In genomic region chr16:84735166-84736105, GRCm38 (mm10) we compare ENCODE assay signal across 8 mouse cellular contexts. TPM values are rescaled to one million over a fixed set of nuclear protein-coding genes. Genes with fewer than 3 reads are reported as not detected.
A peak's percentile ranks its signal among the peaks of the same experiment; 100 is the strongest.
DNase-seq lines count a peak whose midpoint lies in the region; ATAC-seq and TF ChIP-seq lines count a peak whose summit lies in the region.

Gene Mrpl39, minus strand, starts transcription at chr16:84735742.

- peak within 1 kb of the TSS; percentile 91 for H3K27ac ChIP-seq in hindbrain, embryonic 10.5 days
- peak within 1 kb of the TSS; percentile 75 for H3K27ac ChIP-seq in lung, postnatal 0 days (ENCODE audit: low read length)

- 0 out of 2 replicates have a peak, but pooled peaks have one; percentile 18 for TF ChIP-seq EP300 in lung, postnatal 0 days (IDR thresholded peaks at IDR 0.05)

- ATAC-seq in lung, postnatal 0 days = peak; percentile 99

- H3K4me3 ChIP-seq in hindbrain, embryonic 10.5 days = peak within 1 kb of the TSS; percentile 83
- peak within 1 kb of the TSS; percentile 78 for H3K4me3 ChIP-seq in lung, postnatal 0 days (ENCODE audit: low read depth, low read length)

- no peaks in the 10 kb centered on the region for H3K9me3 ChIP-seq in hindbrain, embryonic 10.5 days
- no peaks in the 10 kb centered on the region for H3K9me3 ChIP-seq in lung, postnatal 0 days (ENCODE audit: low read length)

- peak; percentile 93 for TF ChIP-seq CTCF in lung, postnatal 0 days (IDR thresholded peaks at IDR 0.05)

- H3K36me3 ChIP-seq in hindbrain, embryonic 10.5 days = peaks cover 26% of the 10 kb centered on the region
- H3K36me3 ChIP-seq in lung, postnatal 0 days (ENCODE audit: insufficient read depth, low read length) = peaks cover 10% of the 10 kb centered on the region; the same call in 1 of the 2 replicates

- peak within 1 kb of the TSS; percentile 80 for H3K4me2 ChIP-seq in lung, postnatal 0 days (replicated peaks; ENCODE audit: low read depth, low read length)

- H3K27me3 ChIP-seq in hindbrain, embryonic 10.5 days (ENCODE audit: insufficient read depth, poor library complexity, severe bottlenecking) = no peaks in the 10 kb centered on the region
- no peaks in the 10 kb centered on the region for H3K27me3 ChIP-seq in lung, postnatal 0 days (replicated peaks; ENCODE audit: insufficient read depth, low read length)

- peak; percentile 80 for DNase-seq in MEL-GATA-1-ER (ENCODE audit: extremely low read depth, low read depth)
- peak; percentile 99 for DNase-seq in cerebellum, adult 8-10 months
- peak; percentile 97 for DNase-seq in forelimb bud, embryonic 11.5 days (ENCODE audit: low read depth, low spot score)
- peak; percentile 98 for DNase-seq in hindbrain, embryonic 10.5 days (ENCODE audit: low spot score)
- DNase-seq in layer of hippocampus, adult 9-11 months = peak; percentile 92
- DNase-seq in lung, postnatal 0 days (ENCODE audit: low spot score) = peak; percentile 95
- DNase-seq in ovary, postnatal 14 days (ENCODE audit: low spot score) = peak; percentile 100
- DNase-seq in thymus, postnatal 14 days = peak; percentile 97

- 2% methylated on average over 66 of the region's 66 CpGs for WGBS in hindbrain, embryonic 10.5 days
- WGBS in lung, postnatal 0 days = under 1% methylated on average over 66 of the region's 66 CpGs

- peak within 1 kb of the TSS; percentile 59 for H3K9ac ChIP-seq in lung, postnatal 0 days (replicated peaks; ENCODE audit: low read depth)

- H3K4me1 ChIP-seq in hindbrain, embryonic 10.5 days (replicated peaks) = peaks cover 8% of the 10 kb centered on the region
- H3K4me1 ChIP-seq in lung, postnatal 0 days (ENCODE audit: insufficient read depth, low read depth, low read length) = peaks cover 4% of the 10 kb centered on the region

RNA-seq across cellular contexts. Expression of gene Mrpl39, which starts in this region (rescaled TPM):
- polyA plus RNA-seq in hindbrain, embryonic 10.5 days (2016; fragmentation: Nextera tagmentation; extraction: Ambion mirVana) = 50.3 and 54.4 TPM in 2 replicates
- 27.0 and 29.4 TPM in 2 replicates for polyA plus RNA-seq in lung, postnatal 0 days (2015; fragmentation: Nextera tagmentation; extraction: Ambion mirVana)

Comparison
In these comparisons a context has a peak if more than half of its experiments do, and no peak if none do; other contexts are left out.
1. Peak in every context shown above with its lines: DNase-seq, ATAC-seq, H3K4me3 ChIP-seq and H3K27ac ChIP-seq.